Mouse (Mus musculus) inflammation-experienced regulatory T-cells, adult 16 weeks (primary cell): ENCODE results near the gene Ythdc1. TPM values are rescaled to one million over a fixed set of nuclear protein-coding genes. Genes with fewer than 3 reads are reported as not detected.

Experiments
- polyA plus RNA-seq: library from polyadenylated mRNA; unstranded; fragments of 100-300 nt; shearing (Covaris generic); gene quantifications from one replicate; pipeline ENCODE4 v1.2.1, GENCODE M21; 2017

Gene Ythdc1
- polyA plus RNA-seq, result 31.2 TPM

DNA sequence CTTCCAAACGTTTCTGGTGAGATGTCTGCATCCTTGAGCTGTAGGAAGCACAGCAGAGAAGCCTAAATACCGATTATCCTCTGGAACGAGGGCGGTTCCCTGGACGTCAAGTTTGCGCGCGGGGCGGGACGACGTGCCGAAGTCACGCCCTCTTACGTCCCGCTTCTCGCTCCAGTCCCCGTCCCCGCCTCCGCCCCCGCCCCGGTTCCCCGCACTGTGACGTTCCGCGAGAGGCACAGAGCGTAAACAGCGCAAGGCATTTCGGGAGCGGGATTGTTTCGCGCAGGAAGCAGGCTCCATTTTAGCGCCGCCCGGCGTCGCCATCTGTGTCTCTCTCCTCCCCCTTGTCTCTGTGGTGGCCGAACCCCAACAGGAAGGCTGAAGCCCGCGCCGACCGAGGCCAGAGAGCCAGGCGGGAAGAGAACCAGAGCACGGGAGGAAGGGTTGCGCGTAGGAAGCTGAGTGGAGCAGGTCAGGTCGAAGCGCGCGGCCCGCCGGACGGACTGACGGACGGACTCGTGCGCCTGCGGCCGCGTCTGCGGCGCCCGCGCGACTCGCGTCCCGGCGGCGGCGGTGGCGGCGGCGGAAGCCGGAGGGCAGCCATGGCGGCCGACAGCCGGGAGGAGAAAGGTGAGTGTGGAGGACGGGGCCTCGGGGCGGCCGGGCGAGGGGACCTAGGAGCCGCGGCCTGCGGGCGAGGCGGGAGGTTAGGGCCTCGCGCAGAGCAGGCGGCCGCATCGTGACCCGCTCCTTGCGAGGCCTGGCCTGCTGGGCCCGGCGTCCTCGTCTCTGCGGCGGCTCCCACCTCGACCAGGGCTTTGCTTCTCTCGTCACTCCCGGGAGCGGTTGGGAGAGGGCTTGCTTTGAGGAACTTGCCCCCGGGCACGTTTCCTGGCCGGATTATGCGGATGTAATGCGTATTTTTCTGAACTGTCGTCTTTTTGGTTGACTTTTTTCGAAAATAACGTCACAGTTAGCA, at the start of gene Ythdc1:
TSS of gene Ythdc1 (plus strand) at position 260 of the 979 bp plus-strand sequence.

Other genes with a start within 250 kb of the Ythdc1 start
- gene Tmprss11f, start 171.8 kb upstream of the Ythdc1 start, polyA plus RNA-seq, result not detected
- gene Tmprss11b, start 127.9 kb upstream of the Ythdc1 start, polyA plus RNA-seq, result not detected
- 0.63 TPM for gene Tmprss11e, start 58.4 kb upstream of the Ythdc1 start, polyA plus RNA-seq
- not detected for gene Ugt2b34, start 102.7 kb downstream of the Ythdc1 start, polyA plus RNA-seq
- not detected for gene Ugt2b1, start 122.3 kb downstream of the Ythdc1 start, polyA plus RNA-seq
- not detected for gene Ugt2b35, start 196.6 kb downstream of the Ythdc1 start, polyA plus RNA-seq